Mouse (Mus musculus): ENCODE results near the gene Utp18.

Gene Utp18

GRCm38 (mm10) chr11:93829327-93829679 is 56.3 kb downstream of the Utp18 start:
- no peak for DNase-seq (ENCODE audit: low read depth, low spot score)

- DNase-seq (ENCODE audit: low read depth, low spot score): no peak
Observed at GRCm38 (mm10) chr11:93828619-93829326, 56.8 kb downstream of the Utp18 start.

- no peak for DNase-seq (ENCODE audit: low read depth, low spot score)
Observed at GRCm38 (mm10) chr11:93822261-93822660, 63.3 kb downstream of the Utp18 start.

- peak; percentile 7 for DNase-seq (ENCODE audit: low read depth, low spot score)
Observed at GRCm38 (mm10) chr11:93821533-93821932, 64.0 kb downstream of the Utp18 start.

GRCm38 (mm10) chr11:93817966-93818738 is 67.4 kb downstream of the Utp18 start:
- peak; percentile 63 for DNase-seq (ENCODE audit: low read depth, low spot score)

GRCm38 (mm10) chr11:93812955-93813354 is 72.6 kb downstream of the Utp18 start:
- DNase-seq (ENCODE audit: low read depth, low spot score): no peak

GRCm38 (mm10) chr11:93812125-93812868 is 73.3 kb downstream of the Utp18 start:
- peak; percentile 73 for DNase-seq (ENCODE audit: low read depth, low spot score)
